Mouse (Mus musculus) small intestine, adult 2 months (tissue): ENCODE results near the gene Paip2b.

Source experiments
- CTCF ChIP-seq: fragments of 200-500 bp; IDR thresholded peaks from 2 replicates; pipeline ENCODE4 v1.5.1; 2012; ENCODE audit warnings: low read depth, mild to moderate bottlenecking, control low read depth, inconsistent platforms, low read length, moderate library complexity, mixed read lengths; ENCODE audit not compliant: insufficient replicate concordance, insufficient read length; ENCODE audit errors: extremely low read depth
- POLR2A ChIP-seq: fragments of 200-500 bp; IDR thresholded peaks from 2 replicates; pipeline ENCODE4 v1.6.1; 2012; ENCODE audit warnings: low read depth, mild to moderate bottlenecking, control low read depth, inconsistent platforms, low read length, moderate library complexity

DNA sequence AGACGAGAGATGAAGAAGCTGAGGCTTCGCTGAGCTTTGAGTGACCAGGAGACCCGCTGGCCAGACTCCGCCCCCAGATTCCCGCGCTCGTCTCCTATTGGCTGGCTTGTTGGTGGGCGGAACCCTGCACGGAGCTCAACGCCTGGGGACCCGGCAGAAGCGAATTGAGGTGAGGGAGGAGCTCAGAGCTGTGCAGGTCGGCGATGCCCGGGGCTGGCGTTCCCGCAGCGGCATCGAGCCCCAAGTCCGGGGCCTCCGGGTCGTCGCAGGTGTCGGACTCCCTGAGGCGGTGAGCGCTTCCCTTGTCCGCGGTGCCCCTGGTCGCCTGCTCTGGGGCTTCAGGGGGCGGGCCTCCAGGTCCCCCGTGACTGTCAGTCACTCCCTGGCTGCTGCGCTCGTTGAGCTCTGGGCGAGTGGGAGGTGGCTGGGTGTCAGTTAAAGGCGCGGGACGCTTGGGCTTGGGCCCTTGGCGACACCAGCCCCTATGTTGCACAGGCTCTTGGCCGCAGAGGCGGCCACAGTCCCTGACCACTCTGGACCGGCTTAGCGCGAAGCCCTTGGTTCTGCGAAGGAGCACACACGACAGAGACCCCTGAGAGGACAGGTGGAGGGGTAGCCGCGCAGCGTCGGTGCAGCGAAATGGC lies 35.5 kb upstream of the Paip2b start, which contains the start of gene Zfp638:
- TF ChIP-seq CTCF (no peak), POLR2A (peak; percentile 39; the same call in 1 of the 2 replicates)
